Mouse (Mus musculus) left cerebral cortex, adult 2 months (tissue): Measurements from ENCODE around the gene Tchp. TPM values are rescaled to one million over a fixed set of nuclear protein-coding genes. Genes with fewer than 3 reads are reported as not detected.

ENCODE experiments used
- DNase-seq, 2 experiments: peaks; one replicate each; pipeline ENCODE4 v3.0.0; 2021 to 2022; ENCODE audit warnings: low spot score in 2 of 2, mixed read lengths in 1 of 2; ENCODE audit errors: extremely low spot score in 1 of 2
- H3K27ac ChIP-seq: fragments of 200-600 bp; 2 replicates; pipeline ENCODE4 v1.8.1; 2022
- H3K4me3 ChIP-seq: fragments of 200-600 bp; 2 replicates; pipeline ENCODE4 v1.8.1; 2022
- CTCF ChIP-seq: fragments of 200-600 bp; IDR thresholded peaks from 2 replicates; pipeline ENCODE4 v1.8.1; 2022; ENCODE audit warnings: antibody characterized with exemption, mild to moderate bottlenecking, moderate library complexity
- intact Hi-C: fragments of 180-260 bp; cut with DNase I; formaldehyde crosslinking; loops from one replicate; pipeline ENCODE4 v1.15.1; 2025
- total RNA-seq, 2 experiments: library from RNA; stranded (reverse); gene quantifications; 2 replicates each; pipeline ENCODE4 v1.2.3; 2021

Tchp gene
- total RNA-seq, 2 experiments from 2014 or later, result 13.9 to 15.6 TPM

- Histone ChIP-seq H3K4me3 (no peak overlapping the region), H3K27ac (no peak overlapping the region)
- no peak for DNase-seq
- intact Hi-C loops, result no loop called here
- no peak for TF ChIP-seq CTCF
These were observed 38.0 kb downstream of the Tchp start for GRCm38 (mm10) chr5:114745581-114745980.

- Histone ChIP-seq H3K27ac (peak overlapping the region; percentile 30; the same call in 1 of the 2 replicates), H3K4me3 (no peak overlapping the region)
- no peak for DNase-seq
- no peak for TF ChIP-seq CTCF
- intact Hi-C loops, result no loop called here
These were observed 39.3 kb downstream of the Tchp start for GRCm38 (mm10) chr5:114746886-114747285.

- no peak for TF ChIP-seq CTCF
- Histone ChIP-seq H3K27ac (no peak overlapping the region; the same call in 1 of the 2 replicates), H3K4me3 (no peak overlapping the region)
- intact Hi-C loops, result no loop called here
- no peak for DNase-seq
These were observed 40.0 kb downstream of the Tchp start for GRCm38 (mm10) chr5:114747521-114747920.

GRCm38 (mm10) chr5:114750325-114750724 lies 42.8 kb downstream of the Tchp start:
- intact Hi-C loops, result no loop called here
- DNase-seq, result no peak
- no peak for TF ChIP-seq CTCF
- Histone ChIP-seq H3K4me3 (no peak overlapping the region), H3K27ac (no peak overlapping the region)

- no peak for DNase-seq
- intact Hi-C loops, result no loop called here
- no peak for TF ChIP-seq CTCF
- H3K27ac ChIP-seq, result no peak overlapping the region
- H3K4me3 ChIP-seq, result no peak overlapping the region
These were observed 44.8 kb downstream of the Tchp start for GRCm38 (mm10) chr5:114752397-114752796.

- intact Hi-C loops, result no loop called here
- no peak for DNase-seq
- no peak overlapping the region for H3K27ac ChIP-seq
- TF ChIP-seq CTCF, result no peak; the same call in 1 of the 2 replicates
- H3K4me3 ChIP-seq, result no peak overlapping the region
These were observed 45.8 kb downstream of the Tchp start for GRCm38 (mm10) chr5:114753384-114753783.

GRCm38 (mm10) chr5:114759536-114760090 lies 52.1 kb downstream of the Tchp start:
- Histone ChIP-seq H3K27ac (0 out of 2 replicates have a peak overlapping the region, but pooled peaks have one; percentile 28), H3K4me3 (no peak overlapping the region)
- no peak for DNase-seq
- no peak for TF ChIP-seq CTCF
- intact Hi-C loops, result no loop called here

GRCm38 (mm10) chr5:114761980-114762379 lies 54.4 kb downstream of the Tchp start:
- no peak overlapping the region for H3K27ac ChIP-seq
- H3K4me3 ChIP-seq, result no peak overlapping the region
- no peak for DNase-seq
- intact Hi-C loops, result no loop called here
- no peak for TF ChIP-seq CTCF

GRCm38 (mm10) chr5:114764812-114765735 lies 57.5 kb downstream of the Tchp start:
- H3K27ac ChIP-seq, result no peak overlapping the region

GRCm38 (mm10) chr5:114766686-114767085 lies 59.1 kb downstream of the Tchp start:
- TF ChIP-seq CTCF, result no peak
- Histone ChIP-seq H3K27ac (no peak overlapping the region), H3K4me3 (no peak overlapping the region)
- intact Hi-C loops, result no loop called here
- DNase-seq, result no peak

More at GRCm38 (mm10) chr5:114764812-114765735, 57.5 kb downstream of the Tchp start:
- DNase-seq, result no peak
- H3K4me3 ChIP-seq, result no peak overlapping the region
- peak; percentile 39 for TF ChIP-seq CTCF
- intact Hi-C loops, result no loop called here

GRCm38 (mm10) chr5:114767185-114767584 lies 59.6 kb downstream of the Tchp start:
- intact Hi-C loops, result no loop called here
- DNase-seq, result no peak
- H3K4me3 ChIP-seq, result no peak overlapping the region
- no peak for TF ChIP-seq CTCF
- no peak overlapping the region for H3K27ac ChIP-seq

- no peak for TF ChIP-seq CTCF
- H3K27ac ChIP-seq, result no peak overlapping the region
- intact Hi-C loops, result no loop called here
These were observed 62.2 kb downstream of the Tchp start for GRCm38 (mm10) chr5:114769786-114770185.

More at GRCm38 (mm10) chr5:114769786-114770185, 62.2 kb downstream of the Tchp start:
- no peak for DNase-seq
- no peak overlapping the region for H3K4me3 ChIP-seq
